Mouse (Mus musculus) left cerebral cortex, adult 2 months (tissue): ENCODE results near the gene Gnao1. TPM values are rescaled to one million over a fixed set of nuclear protein-coding genes. Genes with fewer than 3 reads are reported as not detected.
A peak's percentile ranks its signal among the peaks of the same experiment; 100 is the strongest.

ENCODE experiments used
- DNase-seq, 2 experiments: peaks; one replicate each; pipeline ENCODE4 v3.0.0; 2021 to 2022; ENCODE audit warnings: low spot score in 2 of 2, mixed read lengths in 1 of 2; ENCODE audit errors: extremely low spot score in 1 of 2
- H3K27ac ChIP-seq: fragments of 200-600 bp; 2 replicates; pipeline ENCODE4 v1.8.1; 2022
- H3K4me3 ChIP-seq: fragments of 200-600 bp; 2 replicates; pipeline ENCODE4 v1.8.1; 2022
- CTCF ChIP-seq: fragments of 200-600 bp; IDR thresholded peaks from 2 replicates; pipeline ENCODE4 v1.8.1; 2022; ENCODE audit warnings: antibody characterized with exemption, mild to moderate bottlenecking, moderate library complexity
- intact Hi-C: fragments of 180-260 bp; cut with DNase I; formaldehyde crosslinking; loops from one replicate; pipeline ENCODE4 v1.15.1; 2025
- total RNA-seq, 2 experiments: library from RNA; stranded (reverse); gene quantifications; 2 replicates each; pipeline ENCODE4 v1.2.3; 2021

Gene Gnao1
- total RNA-seq, 2 experiments from 2014 or later = 679 to 734 TPM

GRCm38 (mm10) chr8:93852087-93852645 lies 42.4 kb downstream of the Gnao1 start:
- intact Hi-C loops = no loop called here
- Histone ChIP-seq H3K27ac (peak overlapping the region; percentile 64), H3K4me3 (no peak overlapping the region)
- TF ChIP-seq CTCF = no peak
- DNase-seq = no peak

DNA sequence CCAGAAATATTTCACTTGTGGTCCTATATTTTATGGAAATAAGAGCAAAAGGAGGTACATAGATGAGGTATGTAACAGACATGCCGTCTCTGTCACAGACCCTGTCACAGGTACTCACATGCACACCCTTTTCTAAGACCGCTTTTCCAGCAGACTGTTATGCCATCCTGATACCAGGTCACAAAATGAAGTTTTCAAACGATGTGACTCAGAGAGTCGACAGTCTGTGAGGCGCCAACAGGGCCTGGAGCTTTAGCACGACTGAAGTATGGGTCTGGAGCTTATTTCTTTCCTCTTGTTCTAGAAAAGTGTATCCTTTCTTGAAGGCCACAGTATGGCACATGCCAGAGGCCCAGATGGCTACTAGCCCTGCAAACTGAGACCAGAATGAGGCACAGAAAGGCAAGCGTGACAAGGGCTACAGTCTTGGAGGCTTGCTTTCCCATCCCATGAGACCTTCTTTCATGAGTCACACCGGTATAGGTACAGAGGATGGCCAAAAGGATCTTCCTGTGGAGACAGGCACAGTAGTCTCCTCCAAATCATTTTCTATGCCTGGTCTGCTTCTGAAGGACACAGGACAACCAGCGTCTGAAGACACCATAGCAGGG lies 43.2 kb downstream of the Gnao1 start:
- intact Hi-C loops = no loop called here
- Histone ChIP-seq H3K4me3 (no peak overlapping the region), H3K27ac (peak overlapping the region; percentile 63)
- DNase-seq = no peak
- no peak for TF ChIP-seq CTCF

GRCm38 (mm10) chr8:93854676-93855075 lies 44.9 kb downstream of the Gnao1 start:
- DNase-seq = no peak
- Histone ChIP-seq H3K4me3 (no peak overlapping the region), H3K27ac (peak overlapping the region; percentile 69; the same call in 1 of the 2 replicates)
- intact Hi-C loops = no loop called here
- TF ChIP-seq CTCF = no peak

DNA sequence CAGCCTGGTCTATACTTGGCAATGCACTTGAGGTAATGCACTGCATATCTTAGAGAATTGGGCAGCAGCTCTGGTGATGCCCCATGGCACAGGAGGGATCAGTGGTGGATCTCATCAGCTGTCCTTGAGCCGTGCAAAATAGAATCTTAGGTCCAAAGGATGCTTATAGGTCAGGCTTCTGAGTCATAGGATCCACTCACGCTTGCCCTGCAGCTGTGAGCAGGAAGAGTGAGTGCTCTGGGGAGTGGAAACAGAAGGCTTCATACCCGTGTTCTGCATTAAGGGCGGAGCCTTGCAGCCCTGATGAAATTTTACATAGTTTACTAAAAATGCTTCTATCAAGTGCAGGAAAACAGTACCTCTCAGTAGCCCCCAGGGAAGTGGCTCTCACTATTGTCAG lies 45.5 kb downstream of the Gnao1 start:
- Histone ChIP-seq H3K4me3 (no peak overlapping the region), H3K27ac (peak overlapping the region; percentile 69)
- TF ChIP-seq CTCF = no peak
- intact Hi-C loops = no loop called here
- DNase-seq = no peak

- intact Hi-C loops = no loop called here
- no peak for DNase-seq
- TF ChIP-seq CTCF = no peak
Observed at GRCm38 (mm10) chr8:93857144-93857543, 47.4 kb downstream of the Gnao1 start.

DNA sequence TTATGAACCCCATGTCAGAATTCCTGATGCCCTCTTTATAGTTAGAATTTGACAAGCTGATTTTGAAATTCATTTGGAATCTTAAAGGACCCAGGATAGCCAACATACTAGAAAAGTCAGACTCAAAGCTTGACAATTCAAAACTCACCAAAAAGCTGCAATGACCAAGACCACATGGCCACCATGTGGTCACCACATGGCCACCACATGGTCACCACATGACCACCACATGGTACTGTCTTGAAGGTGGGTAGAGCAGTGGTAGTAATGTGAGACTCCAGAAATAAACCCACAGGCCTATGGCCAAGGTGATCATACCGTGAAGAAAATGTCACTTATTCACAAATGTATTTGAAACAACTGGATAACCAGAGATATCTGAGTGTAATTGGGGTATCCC lies 48.5 kb downstream of the Gnao1 start:
- Histone ChIP-seq H3K27ac (no peak overlapping the region), H3K4me3 (no peak overlapping the region)
- intact Hi-C loops = no loop called here
- no peak for DNase-seq
- TF ChIP-seq CTCF = no peak

More at GRCm38 (mm10) chr8:93857144-93857543, 47.4 kb downstream of the Gnao1 start:
- H3K4me3 ChIP-seq = no peak overlapping the region
- peak overlapping the region; percentile 28; the same call in 1 of the 2 replicates for H3K27ac ChIP-seq

DNA sequence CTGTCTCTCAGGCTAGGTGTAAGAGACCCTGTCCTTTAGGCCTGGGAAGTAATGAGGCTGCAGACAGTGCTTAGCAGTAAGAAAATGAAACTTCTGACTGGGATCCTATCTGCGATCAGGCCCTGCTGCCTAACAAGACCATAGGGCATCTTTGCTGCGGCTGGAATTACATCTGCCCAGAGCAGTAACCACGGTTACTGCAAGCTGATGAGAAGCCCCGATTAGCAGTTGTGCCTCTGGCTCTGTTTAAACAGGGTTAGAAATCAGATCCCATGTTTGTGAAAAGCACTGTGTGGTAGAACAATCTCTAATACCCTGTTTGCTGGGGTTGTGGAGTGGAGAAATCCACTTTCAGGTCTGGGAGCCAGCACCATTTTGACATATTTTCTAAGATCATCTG lies 50.3 kb downstream of the Gnao1 start:
- no peak overlapping the region; the same call in 1 of the 2 replicates for H3K27ac ChIP-seq
- no peak overlapping the region for H3K4me3 ChIP-seq
- no peak for TF ChIP-seq CTCF
- DNase-seq = no peak
- intact Hi-C loops = no loop called here

- intact Hi-C loops = no loop called here
- H3K27ac ChIP-seq = peak overlapping the region; percentile 16; the same call in 1 of the 2 replicates
- no peak for TF ChIP-seq CTCF
- DNase-seq = no peak
- no peak overlapping the region for H3K4me3 ChIP-seq
Observed at GRCm38 (mm10) chr8:93864064-93864463, 54.3 kb downstream of the Gnao1 start.

DNA sequence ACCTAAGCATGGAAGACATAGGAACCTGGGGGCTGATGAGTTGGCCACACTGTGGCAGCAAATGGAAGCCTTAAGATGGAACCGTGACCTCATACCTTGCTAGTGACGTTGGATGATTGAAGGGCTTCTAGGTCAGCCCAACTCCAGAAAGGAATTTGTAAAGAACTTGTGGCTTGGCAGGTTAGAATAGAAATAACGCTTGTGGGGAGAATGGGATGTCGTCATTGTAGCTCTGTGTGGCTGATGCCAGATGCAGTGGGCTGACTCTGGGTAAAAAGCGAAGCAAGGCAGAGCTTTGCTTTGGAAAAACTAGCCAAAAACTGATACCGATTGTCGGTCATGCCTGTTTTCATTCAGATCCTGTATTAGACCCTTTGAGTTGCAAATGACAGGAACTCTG lies 56.5 kb downstream of the Gnao1 start:
- intact Hi-C loops = no loop called here
- TF ChIP-seq CTCF = no peak
- H3K4me3 ChIP-seq = no peak overlapping the region
- DNase-seq = no peak
- peak overlapping the region; percentile 3 for H3K27ac ChIP-seq

DNA sequence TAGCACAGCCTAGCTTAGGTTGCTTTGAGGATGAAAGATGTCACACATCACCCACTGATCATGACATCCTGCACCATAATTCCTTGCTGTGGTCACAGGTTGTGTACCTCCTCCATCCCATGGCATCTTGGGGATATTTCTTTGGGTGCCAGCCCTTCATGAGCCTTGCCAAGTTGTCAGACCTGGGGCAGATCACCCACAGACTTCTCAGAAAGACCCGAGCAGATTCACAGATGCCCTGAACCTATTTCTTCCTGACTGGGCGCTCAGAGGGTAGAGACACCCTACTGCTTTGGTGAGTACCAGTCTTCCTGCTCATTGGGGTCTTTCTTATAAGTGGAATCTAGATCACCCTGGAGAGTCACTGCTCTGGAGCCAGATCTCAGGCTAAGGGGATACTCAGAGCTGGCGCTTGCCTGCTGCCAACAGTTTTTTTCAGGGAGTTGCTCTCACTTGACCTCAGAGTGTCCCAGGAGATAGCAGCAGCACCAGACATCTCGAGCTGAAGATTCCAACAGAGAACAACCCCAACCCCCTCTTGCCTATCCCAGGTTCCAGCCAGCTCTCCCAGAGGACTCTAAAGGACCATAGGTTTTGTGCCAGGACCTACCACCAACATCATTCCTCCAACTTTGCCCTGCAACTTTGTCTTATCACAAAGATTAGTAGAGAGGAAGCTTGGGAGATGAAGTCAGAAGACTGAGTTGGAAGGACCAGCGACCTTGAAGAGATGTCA lies 58.9 kb downstream of the Gnao1 start:
- no peak for DNase-seq
- Histone ChIP-seq H3K27ac (no peak overlapping the region), H3K4me3 (no peak overlapping the region)
- TF ChIP-seq CTCF = no peak
- intact Hi-C loops = no loop called here

DNA sequence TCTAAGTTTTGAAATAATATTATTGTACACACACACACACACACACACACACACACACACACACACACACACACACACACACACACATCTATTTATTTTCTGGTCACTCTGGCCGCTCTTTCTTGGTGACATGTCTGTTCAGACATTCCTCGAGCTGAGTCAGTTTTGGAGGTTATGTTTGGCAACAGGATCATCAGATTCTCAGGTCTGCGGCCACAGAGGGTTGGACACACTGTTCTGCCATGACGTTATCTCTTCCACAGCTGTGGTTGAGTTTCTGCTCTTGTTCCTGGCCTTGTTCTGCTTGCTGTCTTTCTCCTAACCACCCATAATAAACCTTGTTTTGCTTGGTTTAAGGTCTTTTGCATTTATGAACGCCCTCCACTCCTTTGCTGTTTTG lies 61.5 kb downstream of the Gnao1 start:
- intact Hi-C loops = no loop called here
- TF ChIP-seq CTCF = no peak
- no peak overlapping the region for H3K4me3 ChIP-seq
- no peak overlapping the region for H3K27ac ChIP-seq
- no peak for DNase-seq

DNA sequence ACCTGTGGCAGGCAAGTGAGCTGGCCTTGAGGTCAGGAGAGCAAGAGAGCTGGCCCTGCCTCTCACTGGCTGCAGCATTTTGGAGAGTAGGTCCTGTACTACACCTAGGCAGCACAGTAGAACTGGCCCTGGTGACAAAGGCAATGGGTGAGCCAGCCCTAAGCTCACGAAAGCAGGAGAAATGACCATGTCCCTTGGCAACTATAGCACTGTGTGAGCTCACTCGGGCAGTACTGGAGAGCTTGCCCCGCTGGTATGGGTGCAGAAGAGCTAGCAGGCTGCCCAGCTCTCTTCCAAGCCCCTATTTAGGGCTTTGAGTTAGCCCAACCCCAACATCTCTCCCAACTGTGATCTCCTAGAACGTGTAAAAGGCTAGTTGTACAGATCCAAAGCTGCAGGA lies 68.6 kb downstream of the Gnao1 start:
- Histone ChIP-seq H3K4me3 (no peak overlapping the region), H3K27ac (peak overlapping the region; percentile 53)
- intact Hi-C loops = no loop called here
- no peak for DNase-seq
- no peak for TF ChIP-seq CTCF
